Mouse (Mus musculus) yolk sac, embryonic 10.5 days (tissue): ENCODE measurements around the gene Reep3.
"Not testable (repeated sequence)": the region's sequence is repeated elsewhere in the genome, so short reads cannot be mapped to it uniquely, and the experiment has no call there.

Source experiments
- DNase-seq: peaks from one replicate; pipeline ENCODE4 v3.0.0-alpha.2; 2017; ENCODE audit warnings: low spot score

The Reep3 gene

DNA sequence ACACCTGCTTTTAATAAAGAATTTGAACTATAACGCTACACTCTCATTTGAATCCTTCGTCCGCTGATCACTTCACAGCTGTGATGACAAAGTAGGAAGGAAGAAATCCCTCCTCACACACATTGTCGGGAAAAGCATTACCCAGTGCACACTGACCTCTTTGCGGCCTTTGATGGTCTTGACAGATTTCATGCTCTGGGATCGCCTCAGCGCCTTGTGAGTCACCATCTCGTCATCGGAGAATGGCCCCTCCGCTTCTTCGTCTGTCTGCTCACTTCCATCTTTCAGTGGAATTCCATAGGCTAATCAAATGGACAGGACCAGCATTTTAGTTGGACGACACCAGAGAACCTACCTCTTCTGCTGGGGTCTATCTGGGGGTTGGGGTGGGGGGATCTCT is 82.0 kb downstream of the Reep3 start:
- no peak for DNase-seq

- no peak for DNase-seq
Measured at GRCm38 (mm10) chr10:67010521-67010920, 86.2 kb downstream of the Reep3 start.

DNA sequence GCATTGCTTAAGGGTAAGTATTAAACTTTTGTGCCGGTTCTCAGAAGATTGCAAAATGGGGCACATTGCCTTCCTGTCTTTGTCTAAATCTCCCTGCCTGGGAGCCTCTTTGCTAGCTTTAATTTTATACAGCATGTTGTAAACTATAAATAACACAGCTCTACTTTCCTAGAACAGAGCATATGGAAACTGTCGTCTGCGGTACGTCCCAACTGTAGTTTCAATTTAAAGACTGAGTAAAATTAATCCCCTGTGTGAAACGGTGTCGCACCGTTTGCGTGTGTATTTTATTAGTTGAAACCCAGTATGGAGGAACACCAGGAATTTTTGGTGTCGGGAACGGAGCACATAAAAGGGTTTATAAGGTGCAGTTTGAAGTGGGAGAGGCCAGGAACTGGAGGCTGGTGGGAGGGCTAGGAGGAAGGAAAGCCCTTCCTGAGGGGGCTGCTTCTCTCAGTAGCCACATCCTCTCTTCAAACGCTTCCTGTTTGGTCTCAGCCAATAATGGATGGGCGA is 92.2 kb downstream of the Reep3 start:
- peak; percentile 32 for DNase-seq

DNA sequence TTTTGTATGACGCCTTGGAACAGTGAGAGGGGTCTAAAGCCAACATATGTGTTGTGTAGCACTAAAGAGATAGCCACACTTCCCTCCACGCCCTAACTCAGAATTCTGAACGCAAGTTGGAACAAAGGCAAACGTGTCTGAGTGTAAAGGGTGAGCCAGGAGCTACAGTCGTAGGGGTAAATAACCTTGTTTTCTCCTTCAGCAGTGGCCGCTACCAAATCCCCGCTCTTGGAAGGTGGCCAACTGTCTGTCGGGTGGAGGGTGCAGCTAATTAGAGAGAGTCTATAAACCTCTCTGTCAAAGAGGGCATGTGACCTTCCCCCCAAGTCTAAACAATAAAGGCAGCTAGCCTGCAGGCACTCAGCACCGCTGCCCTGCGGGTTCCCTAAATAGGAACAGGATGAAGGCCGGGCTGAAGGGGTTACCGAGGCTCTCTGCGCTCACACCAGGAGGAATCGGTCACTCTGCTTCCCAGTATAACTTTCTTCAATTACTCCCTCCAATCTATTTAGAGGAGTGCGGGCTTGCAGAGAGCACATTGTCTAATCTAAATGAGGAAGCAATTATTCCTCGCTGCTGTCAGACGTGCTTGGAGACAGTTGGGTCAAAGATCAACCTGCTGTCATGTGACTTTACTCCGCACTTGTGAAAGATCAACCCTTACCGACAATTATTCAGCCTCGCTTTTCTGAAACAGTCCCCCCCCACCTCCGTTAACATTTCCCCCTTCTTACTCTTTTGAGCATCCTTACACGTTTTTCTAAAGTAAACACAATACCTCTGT is 92.8 kb downstream of the Reep3 start:
- DNase-seq = peak; percentile 83

- peak; percentile 68 for DNase-seq
Measured at GRCm38 (mm10) chr10:67003009-67003742, 93.6 kb downstream of the Reep3 start.

- DNase-seq = peak; percentile 76
Measured at GRCm38 (mm10) chr10:67002207-67003008, 94.3 kb downstream of the Reep3 start.

DNA sequence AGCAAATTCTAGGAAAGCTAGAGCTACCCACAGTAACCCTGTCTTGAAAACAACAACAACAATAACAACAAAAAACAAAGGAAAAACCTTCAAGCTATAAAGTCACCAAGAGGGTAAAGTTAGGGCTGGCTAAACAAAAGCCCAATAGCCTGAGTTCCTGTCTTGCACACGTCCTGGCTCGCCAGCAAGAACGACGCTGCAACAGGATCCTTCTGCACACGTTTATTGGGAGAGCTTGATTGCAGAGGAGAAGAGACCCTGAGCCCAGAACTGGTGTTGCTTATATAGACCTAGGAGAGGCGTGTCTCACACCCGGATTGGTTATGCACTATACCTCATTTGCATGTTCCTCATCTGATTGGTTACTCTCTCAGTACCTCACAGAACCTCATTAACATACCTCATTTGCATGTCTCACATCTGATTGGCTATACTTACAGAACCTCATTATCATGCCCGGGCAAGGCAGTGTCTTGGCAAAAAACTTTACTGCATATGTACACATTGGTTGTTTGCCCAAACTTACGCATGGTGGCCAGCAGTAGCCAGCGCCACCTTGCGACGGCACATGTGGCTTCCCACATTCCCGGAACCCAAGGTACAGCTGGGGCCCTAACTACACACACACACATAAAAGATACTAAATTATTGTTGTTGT is 95.7 kb downstream of the Reep3 start:
- not testable (repeated sequence) for DNase-seq

GRCm38 (mm10) chr10:67000136-67000535 is 96.6 kb downstream of the Reep3 start:
- DNase-seq = no peak

GRCm38 (mm10) chr10:66998770-66999169 is 98.0 kb downstream of the Reep3 start:
- DNase-seq = no peak

DNA sequence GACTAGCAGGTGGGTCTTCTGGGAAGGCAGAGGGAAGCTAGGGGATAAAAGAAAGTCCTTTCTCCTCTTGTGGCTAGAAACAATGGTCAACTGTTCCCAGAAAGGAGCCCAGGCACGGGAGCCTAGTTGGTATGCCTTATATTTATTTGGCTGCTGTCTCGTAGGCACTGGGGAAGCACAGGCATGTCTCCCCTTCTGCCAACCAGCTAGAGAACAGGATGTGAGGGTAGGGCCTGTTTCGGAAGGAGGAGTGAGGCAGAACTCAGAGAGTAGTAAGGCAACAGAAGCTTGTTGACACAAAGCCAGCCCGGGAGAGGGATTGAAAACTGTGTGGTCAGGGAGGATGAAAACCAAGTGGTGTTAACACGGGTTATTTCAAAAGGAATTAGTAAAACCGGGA is 101.6 kb downstream of the Reep3 start:
- no peak for DNase-seq

GRCm38 (mm10) chr10:66994469-66994868 is 102.3 kb downstream of the Reep3 start:
- DNase-seq = no peak

GRCm38 (mm10) chr10:66992591-66992990 is 104.2 kb downstream of the Reep3 start:
- no peak for DNase-seq

GRCm38 (mm10) chr10:66990506-66990905 is 106.2 kb downstream of the Reep3 start:
- no peak for DNase-seq

DNA sequence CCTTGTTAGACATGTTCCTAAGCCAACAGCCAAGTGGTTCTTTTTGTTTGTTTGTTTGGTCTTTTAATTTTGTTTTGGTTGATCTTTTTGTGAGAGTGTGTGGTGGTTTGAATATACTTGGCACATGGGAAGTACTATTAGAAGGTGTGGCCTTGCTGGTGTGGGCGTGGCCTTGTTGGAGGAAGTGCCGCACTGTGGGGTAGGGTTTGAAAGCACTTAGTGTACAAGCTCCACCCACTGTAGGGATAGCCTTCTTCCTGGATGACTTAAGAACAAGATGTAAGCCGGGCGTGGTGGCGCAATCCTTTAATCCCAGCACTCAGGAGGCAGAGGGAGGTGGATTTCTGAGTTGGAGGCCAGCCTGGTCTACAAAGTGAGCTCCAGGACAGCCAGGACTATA is 113.7 kb downstream of the Reep3 start:
- DNase-seq = peak; percentile 19

- no peak for DNase-seq
Measured at GRCm38 (mm10) chr10:66978215-66978614, 118.5 kb downstream of the Reep3 start.

GRCm38 (mm10) chr10:66977093-66977492 is 119.7 kb downstream of the Reep3 start:
- DNase-seq = no peak

DNA sequence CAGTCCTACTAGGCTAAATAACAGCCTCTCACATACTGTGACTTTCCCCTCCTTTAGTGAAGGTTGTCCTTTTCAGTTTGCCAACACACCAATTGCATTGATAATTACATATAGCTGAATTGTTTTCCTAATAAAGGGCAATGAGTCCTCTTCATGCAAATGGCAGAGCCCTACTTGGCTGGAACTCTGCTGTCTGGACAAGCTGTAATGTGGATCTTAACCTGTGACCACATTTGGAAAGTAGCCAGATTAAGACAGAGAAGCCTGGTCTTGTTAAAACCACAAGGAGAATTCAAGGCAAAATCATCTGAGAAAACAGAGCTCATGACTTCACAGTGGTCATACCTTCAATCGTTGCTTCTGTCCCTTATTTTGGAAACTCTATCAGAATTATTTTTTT is 121.3 kb downstream of the Reep3 start:
- DNase-seq = no peak

- DNase-seq = no peak
Measured at GRCm38 (mm10) chr10:66974417-66974816, 122.3 kb downstream of the Reep3 start.

- DNase-seq = no peak
Measured at GRCm38 (mm10) chr10:66973866-66974265, 122.9 kb downstream of the Reep3 start.

GRCm38 (mm10) chr10:66973274-66973673 is 123.5 kb downstream of the Reep3 start:
- no peak for DNase-seq

GRCm38 (mm10) chr10:66970336-66971115 is 126.2 kb downstream of the Reep3 start:
- DNase-seq = no peak
